Mouse (Mus musculus): Measurements from ENCODE around the gene Adora2a. TPM values are rescaled to one million over a fixed set of nuclear protein-coding genes. Genes with fewer than 3 reads are reported as not detected.
"Not testable (repeated sequence)": the region's sequence is repeated elsewhere in the genome, so short reads cannot be mapped to it uniquely, and the experiment has no call there.

The Adora2a gene
- polyA plus RNA-seq, 1 experiment from 2014 or later = 2.3 TPM

- ATAC-seq (ENCODE audit: insufficient number of reproducible peaks, insufficient read depth, low FRiP score, low TSS enrichment) = no peak
- Histone ChIP-seq H3K9ac (no peak overlapping the region), H3K36me3 (no peaks in the 10 kb centered on the region), H3K4me2 (replicated peaks) (no peak overlapping the region), H3K4me1 (no peaks in the 10 kb centered on the region), H3K27ac (no peak overlapping the region), H3K27me3 (no peaks in the 10 kb centered on the region), H3K4me3 (no peak overlapping the region), H3K9me3 (no peaks in the 10 kb centered on the region)
- 87% methylated on average over 5 of the region's 5 CpGs for WGBS
These were observed 33.9 kb downstream of the Adora2a start for GRCm38 (mm10) chr10:75350564-75350963.

- no peaks in the 10 kb centered on the region for H3K36me3 ChIP-seq
- no peak overlapping the region for H3K9ac ChIP-seq
- 97% methylated on average over 12 of the region's 12 CpGs for whole genome bisulfite sequencing
- H3K27ac ChIP-seq = no peak overlapping the region
- ATAC-seq (ENCODE audit: insufficient number of reproducible peaks, insufficient read depth, low FRiP score, low TSS enrichment) = no peak
- H3K4me1 ChIP-seq = no peaks in the 10 kb centered on the region
- H3K4me2 ChIP-seq (replicated peaks) = no peak overlapping the region
- no peak overlapping the region for H3K4me3 ChIP-seq
- H3K27me3 ChIP-seq = no peaks in the 10 kb centered on the region
- H3K9me3 ChIP-seq = no peaks in the 10 kb centered on the region
These were observed 35.9 kb downstream of the Adora2a start for GRCm38 (mm10) chr10:75352541-75352940.

- not testable (repeated sequence) for H3K4me1 ChIP-seq; H3K36me3 ChIP-seq; H3K27ac ChIP-seq; H3K27me3 ChIP-seq; H3K4me2 ChIP-seq (replicated peaks); H3K9ac ChIP-seq; ATAC-seq (ENCODE audit: insufficient number of reproducible peaks, insufficient read depth, low FRiP score, low TSS enrichment); H3K4me3 ChIP-seq; H3K9me3 ChIP-seq
- 67% methylated on average over 9 of the region's 9 CpGs for WGBS
These were observed 37.2 kb downstream of the Adora2a start for GRCm38 (mm10) chr10:75353838-75354241.

- H3K4me3 ChIP-seq = no peak overlapping the region
- 65% methylated on average over 4 of the region's 4 CpGs for WGBS
- no peaks in the 10 kb centered on the region for H3K4me1 ChIP-seq
- H3K9ac ChIP-seq = no peak overlapping the region
- ATAC-seq (ENCODE audit: insufficient number of reproducible peaks, insufficient read depth, low FRiP score, low TSS enrichment) = no peak
- H3K27me3 ChIP-seq = no peaks in the 10 kb centered on the region
- H3K36me3 ChIP-seq = no peaks in the 10 kb centered on the region
- no peak overlapping the region for H3K4me2 ChIP-seq (replicated peaks)
- H3K9me3 ChIP-seq = no peaks in the 10 kb centered on the region
- H3K27ac ChIP-seq = no peak overlapping the region
These were observed 38.7 kb downstream of the Adora2a start for GRCm38 (mm10) chr10:75355341-75355740.

- not testable (repeated sequence) for H3K27ac ChIP-seq; H3K4me2 ChIP-seq (replicated peaks); H3K4me3 ChIP-seq; H3K4me1 ChIP-seq; H3K36me3 ChIP-seq; H3K9me3 ChIP-seq; H3K9ac ChIP-seq; H3K27me3 ChIP-seq
- peak; percentile 41 for ATAC-seq (ENCODE audit: insufficient number of reproducible peaks, insufficient read depth, low FRiP score, low TSS enrichment)
- 35% methylated on average over 1 of the region's 1 CpGs for WGBS
These were observed 47.6 kb downstream of the Adora2a start for GRCm38 (mm10) chr10:75364214-75364690.

DNA sequence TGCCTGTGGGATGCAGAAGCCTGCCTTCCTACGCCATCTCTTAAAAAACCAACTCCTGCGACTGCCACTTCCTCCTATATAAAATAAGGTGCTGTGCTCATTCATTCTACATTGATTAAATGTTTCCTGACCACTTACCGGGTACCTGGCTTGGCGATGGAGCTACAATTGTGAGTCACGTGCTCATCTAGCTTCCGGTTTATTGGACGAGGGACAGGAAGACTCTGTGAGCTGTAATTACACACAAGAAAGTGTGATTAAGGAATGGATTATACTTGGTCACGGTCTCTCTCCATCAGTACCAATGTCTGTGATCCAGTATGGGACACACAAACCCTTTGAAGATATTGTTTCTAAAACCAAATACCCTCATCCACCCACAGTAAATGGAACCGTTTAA, 48.1 kb downstream of the Adora2a start:
- H3K27me3 ChIP-seq = no peaks in the 10 kb centered on the region
- no peak overlapping the region for H3K4me2 ChIP-seq (replicated peaks)
- no peak overlapping the region for H3K9ac ChIP-seq
- no peak overlapping the region for H3K27ac ChIP-seq
- no peaks in the 10 kb centered on the region for H3K9me3 ChIP-seq
- WGBS = 81% methylated on average over 9 of the region's 9 CpGs
- H3K4me3 ChIP-seq = no peak overlapping the region
- H3K36me3 ChIP-seq = no peaks in the 10 kb centered on the region
- 0 out of 2 replicates have a peak, but pooled peaks cover 5% of the 10 kb centered on the region for H3K4me1 ChIP-seq
- ATAC-seq (ENCODE audit: insufficient number of reproducible peaks, insufficient read depth, low FRiP score, low TSS enrichment) = no peak

- H3K27ac ChIP-seq = no peak overlapping the region
- 46% methylated on average over 6 of the region's 6 CpGs for WGBS
- no peaks in the 10 kb centered on the region for H3K36me3 ChIP-seq
- ATAC-seq (ENCODE audit: insufficient number of reproducible peaks, insufficient read depth, low FRiP score, low TSS enrichment) = no peak
- 0 out of 2 replicates have a peak overlapping the region, but pooled peaks have one; percentile 17 for H3K4me3 ChIP-seq
- H3K4me1 ChIP-seq = 0 out of 2 replicates have a peak, but pooled peaks cover 5% of the 10 kb centered on the region
- no peaks in the 10 kb centered on the region for H3K27me3 ChIP-seq
- no peak overlapping the region; the same call in 1 of the 2 replicates for H3K9ac ChIP-seq
- no peaks in the 10 kb centered on the region for H3K9me3 ChIP-seq
- H3K4me2 ChIP-seq (replicated peaks) = peak overlapping the region; percentile 25; the same call in 1 of the 2 replicates
These were observed 48.6 kb downstream of the Adora2a start for GRCm38 (mm10) chr10:75365231-75365633.

- WGBS = 86% methylated on average over 12 of the region's 19 CpGs
These were observed 57.1 kb downstream of the Adora2a start for GRCm38 (mm10) chr10:75373655-75374351.

DNA sequence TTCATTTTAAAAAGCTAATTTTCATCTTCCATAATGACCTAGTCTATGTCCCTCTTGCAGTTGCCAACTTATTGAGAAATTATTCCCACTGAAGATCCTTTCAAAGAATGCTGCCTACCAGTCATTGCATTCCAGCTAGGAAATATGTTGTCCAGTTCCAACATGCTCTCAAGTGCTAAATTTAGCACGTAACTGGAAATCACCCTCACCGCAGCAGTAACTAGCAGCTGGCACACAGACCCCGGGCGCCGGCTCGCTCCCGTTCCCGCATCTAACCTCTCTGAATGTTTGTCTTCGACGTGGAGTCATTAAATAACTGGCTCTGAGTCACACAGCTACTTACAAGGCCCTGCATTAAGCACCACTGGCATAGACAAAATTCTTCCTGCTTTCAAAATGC, 62.0 kb downstream of the Adora2a start:
- no peak for ATAC-seq (ENCODE audit: insufficient number of reproducible peaks, insufficient read depth, low FRiP score, low TSS enrichment)
- 87% methylated on average over 10 of the region's 10 CpGs for WGBS
- Histone ChIP-seq H3K27ac (no peak overlapping the region), H3K4me2 (replicated peaks) (no peak overlapping the region), H3K27me3 (no peaks in the 10 kb centered on the region), H3K9me3 (no peaks in the 10 kb centered on the region), H3K36me3 (no peaks in the 10 kb centered on the region), H3K9ac (no peak overlapping the region), H3K4me3 (no peak overlapping the region), H3K4me1 (no peaks in the 10 kb centered on the region)

More at GRCm38 (mm10) chr10:75373655-75374351, 57.1 kb downstream of the Adora2a start:
- not testable (repeated sequence) for ATAC-seq (ENCODE audit: insufficient number of reproducible peaks, insufficient read depth, low FRiP score, low TSS enrichment); H3K9ac ChIP-seq; H3K27me3 ChIP-seq; H3K4me1 ChIP-seq; H3K36me3 ChIP-seq; H3K4me3 ChIP-seq; H3K27ac ChIP-seq; H3K9me3 ChIP-seq; H3K4me2 ChIP-seq (replicated peaks)

Other genes with a start within 250 kb of the Adora2a start
- gene Specc1l, start 104.8 kb upstream of the Adora2a start, polyA plus RNA-seq (2016; fragmentation: Nextera tagmentation; extraction: Ambion mirVana) = 49.9 and 52.3 TPM in 2 replicates
- gene Upb1, start 84.2 kb downstream of the Adora2a start, polyA plus RNA-seq (2016; fragmentation: Nextera tagmentation; extraction: Ambion mirVana) = 0.18 and 0.49 TPM in 2 replicates
- 167 and 186 TPM in 2 replicates for gene Snrpd3, start 200.7 kb downstream of the Adora2a start, polyA plus RNA-seq (2016; fragmentation: Nextera tagmentation; extraction: Ambion mirVana)
- 31.1 and 31.7 TPM in 2 replicates for gene Gucd1, start 201.1 kb downstream of the Adora2a start, polyA plus RNA-seq (2016; fragmentation: Nextera tagmentation; extraction: Ambion mirVana)
- gene Lrrc75b, start 243.5 kb downstream of the Adora2a start, polyA plus RNA-seq (2016; fragmentation: Nextera tagmentation; extraction: Ambion mirVana) = 2.6 and 2.7 TPM in 2 replicates
- gene Ggt1, start 244.7 kb downstream of the Adora2a start, polyA plus RNA-seq (2016; fragmentation: Nextera tagmentation; extraction: Ambion mirVana) = 0.85 and 1.8 TPM in 2 replicates